Mouse (Mus musculus): ENCODE measurements around the gene Parl.

The Parl gene

GRCm38 (mm10) chr16:20237426-20237825 lies 64.8 kb downstream of the Parl start:
- DNase-seq (ENCODE audit: low read depth, low spot score), result no peak

GRCm38 (mm10) chr16:20234406-20234805 lies 67.8 kb downstream of the Parl start:
- DNase-seq (ENCODE audit: low read depth, low spot score), result no peak

Measured in 3T3-L1 (cell line).